Mouse (Mus musculus): ENCODE results near the gene Best3. TPM values are rescaled to one million over a fixed set of nuclear protein-coding genes. Genes with fewer than 3 reads are reported as not detected.
A peak's percentile ranks its signal among the peaks of the same experiment; 100 is the strongest.

Gene Best3
- total RNA-seq, 2 experiments from 2014 or later = 0.19 to 0.26 TPM

DNA sequence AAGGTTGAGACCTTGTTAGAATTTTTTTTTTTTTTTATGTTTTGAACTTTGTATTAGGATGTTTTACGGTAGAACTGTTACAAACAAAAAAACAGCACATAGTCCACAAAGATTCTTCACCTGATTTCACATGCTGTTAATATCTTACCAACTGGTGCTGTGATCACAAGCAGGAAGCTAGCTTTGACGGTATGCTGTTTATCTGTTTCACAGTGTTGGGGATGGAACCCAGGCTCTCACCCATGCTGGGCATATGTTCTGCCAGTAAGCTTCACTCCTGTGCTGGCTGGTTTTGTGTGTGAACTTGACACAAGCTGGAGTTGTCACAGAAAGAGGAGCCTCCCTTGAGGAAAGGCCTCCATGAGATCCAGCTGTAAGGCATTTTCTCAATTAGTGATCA, 8.3 kb upstream of the Best3 start:
- no peak for DNase-seq (ENCODE audit: low spot score in 2 of 2)

DNA sequence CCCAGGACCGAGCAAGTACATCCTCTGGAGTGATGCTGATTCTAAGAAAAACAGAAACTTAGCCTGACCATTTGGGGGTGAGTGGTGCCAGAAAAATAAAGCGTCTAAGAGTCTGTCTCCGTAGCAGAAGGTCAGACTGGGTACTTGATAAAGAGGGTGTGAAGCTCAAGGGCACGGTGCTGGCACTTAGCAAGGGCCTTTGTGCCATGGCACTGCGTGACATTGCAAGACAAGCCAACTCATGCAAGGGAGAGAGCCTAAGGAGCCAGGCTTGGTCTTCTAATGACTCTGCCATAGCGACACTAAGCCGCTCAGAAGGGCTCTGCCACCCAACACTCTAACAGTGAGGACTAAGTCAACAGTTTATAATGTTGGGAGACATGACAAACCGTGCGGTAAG, 7.3 kb upstream of the Best3 start:
- DNase-seq (ENCODE audit: low spot score in 2 of 2) = no peak

DNA sequence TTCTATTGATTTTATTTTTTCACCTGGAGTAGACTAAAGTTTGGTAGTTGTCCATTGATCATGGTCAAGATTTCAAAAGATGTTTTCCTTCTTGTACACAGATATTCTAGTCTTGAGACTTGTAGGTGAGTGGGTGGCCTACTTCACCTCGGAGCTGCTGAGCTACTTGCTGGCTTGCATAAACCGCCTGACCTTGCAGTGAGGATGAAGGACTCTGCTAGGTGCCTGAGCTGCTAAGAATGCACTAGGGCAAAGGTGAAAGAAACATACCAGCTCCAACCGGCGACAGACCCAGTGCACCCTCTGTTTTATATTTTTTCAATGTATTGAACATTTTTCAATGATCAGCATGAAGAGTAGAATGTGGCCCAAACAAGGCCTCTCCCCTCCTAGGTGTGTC, 5.8 kb upstream of the Best3 start:
- DNase-seq (ENCODE audit: low spot score in 2 of 2) = no peak

DNA sequence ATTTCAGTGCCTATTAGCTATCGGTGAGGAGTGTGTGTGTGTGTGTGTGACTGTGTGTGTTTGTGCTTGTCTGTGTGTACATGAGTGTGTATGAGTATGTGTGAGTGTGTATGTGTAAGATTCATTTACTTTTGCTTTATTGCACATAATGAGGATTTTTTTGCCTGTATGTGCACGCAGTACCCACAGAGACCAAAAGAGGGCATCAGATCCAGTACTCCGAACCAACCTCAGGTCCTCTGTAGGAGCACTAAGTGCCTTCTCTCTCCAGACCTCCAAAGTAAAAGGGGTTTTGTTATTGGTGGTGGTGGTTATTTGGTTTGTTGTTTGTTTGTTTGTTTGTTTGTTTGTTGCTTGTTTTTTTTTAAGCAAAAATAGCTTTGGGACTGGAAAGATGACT, 5.2 kb upstream of the Best3 start:
- DNase-seq (ENCODE audit: low spot score in 2 of 2) = no peak

DNA sequence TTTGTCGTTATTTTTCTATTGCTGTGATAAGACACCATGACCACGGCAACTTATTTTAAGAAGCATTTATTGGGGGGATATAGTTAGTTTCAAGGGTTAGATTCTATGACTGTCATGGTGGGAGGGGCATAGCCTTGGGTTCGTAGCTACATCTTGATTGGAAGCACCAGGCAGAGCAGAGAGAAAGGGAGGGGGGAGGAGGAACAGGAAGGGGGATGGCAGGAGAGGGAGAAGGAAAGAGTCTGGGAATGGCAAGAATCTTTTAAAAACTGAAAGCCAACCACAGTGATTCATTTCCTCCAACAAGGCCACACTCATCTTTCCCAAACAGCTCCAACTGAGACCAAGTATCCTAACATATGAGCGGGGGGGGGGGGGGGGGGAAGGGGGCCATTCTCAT, 3.6 kb upstream of the Best3 start:
- no peak for DNase-seq (ENCODE audit: low spot score in 2 of 2)

DNA sequence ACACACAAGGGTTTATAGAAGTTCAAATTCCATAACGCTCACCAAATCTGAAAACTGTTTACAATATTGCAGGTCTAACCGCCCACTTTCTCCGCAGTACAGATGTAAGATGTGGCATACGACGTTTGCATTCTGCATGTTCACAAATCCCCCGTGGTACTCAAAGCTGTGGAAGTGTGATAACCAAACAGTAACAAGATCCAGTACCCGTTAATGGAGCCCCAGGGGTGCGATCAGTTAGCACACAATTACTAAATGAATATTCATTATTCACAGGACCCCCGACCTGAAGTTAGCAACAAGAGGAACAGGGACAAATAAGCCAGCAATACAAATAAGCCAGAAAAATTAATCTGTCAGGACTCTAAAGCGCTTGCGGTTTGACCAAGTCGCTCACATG, 1.3 kb upstream of the Best3 start:
- no peak for DNase-seq (ENCODE audit: low spot score in 2 of 2)

DNA sequence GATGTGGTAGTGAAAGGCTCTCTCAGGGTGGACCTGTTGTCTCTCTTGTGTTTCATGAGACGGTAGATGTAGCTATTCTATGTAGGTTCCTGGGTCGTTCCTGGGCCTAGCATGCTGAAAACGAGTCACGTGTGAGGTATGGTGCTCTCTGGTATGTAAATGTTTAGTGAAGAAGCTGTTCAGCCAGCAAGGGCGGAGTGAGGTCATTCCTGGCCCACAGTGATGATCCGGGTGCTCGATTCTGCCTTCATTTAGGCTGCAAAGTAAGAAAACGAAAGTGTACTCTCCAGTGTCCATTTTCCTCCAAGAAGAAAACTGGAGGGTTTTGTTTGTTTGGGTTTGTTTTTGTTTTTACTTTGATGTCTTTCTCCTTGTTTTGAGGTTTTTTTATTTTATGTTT, 7.9 kb downstream of the Best3 start:
- no peak for DNase-seq (ENCODE audit: low spot score in 2 of 2)

DNA sequence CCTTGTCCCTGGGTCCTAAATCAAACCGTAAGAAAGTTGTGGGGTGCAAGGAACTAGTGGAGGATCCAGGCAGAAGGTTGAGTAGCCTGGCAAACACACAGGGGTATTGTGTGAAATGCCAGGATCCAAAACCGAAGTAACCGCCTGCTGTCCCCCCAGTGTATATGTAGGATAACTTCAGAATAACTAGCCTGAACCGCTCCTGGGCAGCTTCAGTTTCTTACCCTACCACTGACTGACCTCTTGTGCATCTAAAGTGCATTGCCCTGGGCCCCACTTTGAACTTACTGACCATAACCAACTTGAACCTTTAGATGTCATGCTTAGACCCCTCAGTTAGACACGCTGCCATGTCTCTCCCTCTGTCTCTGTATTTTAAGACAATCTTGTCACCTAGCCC, 9.0 kb downstream of the Best3 start:
- DNase-seq (ENCODE audit: low spot score in 2 of 2) = no peak

DNA sequence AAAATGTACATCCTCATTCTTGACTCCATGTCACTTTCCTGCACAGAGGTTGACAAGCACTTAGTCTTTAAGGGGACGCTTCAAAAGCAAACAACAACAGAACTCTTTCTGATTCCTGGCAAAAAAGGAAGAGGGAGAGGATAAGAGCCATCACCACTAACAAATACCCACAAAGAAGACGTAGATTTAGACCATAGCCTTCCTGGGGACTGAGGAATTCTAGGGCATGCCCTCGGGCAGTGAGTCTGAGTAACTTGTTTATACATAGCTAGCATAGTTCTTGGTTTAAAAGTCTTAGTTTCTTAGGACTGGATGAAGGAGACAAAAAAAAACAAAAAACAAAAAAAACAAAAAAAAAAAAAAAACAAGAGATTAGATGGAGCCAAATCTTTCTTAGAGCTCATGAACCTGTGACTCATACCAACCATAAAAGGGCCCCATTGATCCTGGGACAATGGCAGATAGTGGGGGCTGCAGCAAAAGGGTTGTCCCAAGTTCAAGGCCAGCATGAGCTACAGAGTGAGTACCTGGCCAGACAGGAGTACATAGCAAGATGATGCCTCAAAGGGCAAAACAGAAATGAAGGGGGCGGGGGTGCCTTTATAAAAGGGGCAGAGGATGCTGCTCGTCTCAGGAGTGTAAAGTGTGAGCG, 9.6 kb downstream of the Best3 start:
- DNase-seq (ENCODE audit: low spot score in 2 of 2) = no peak

DNA sequence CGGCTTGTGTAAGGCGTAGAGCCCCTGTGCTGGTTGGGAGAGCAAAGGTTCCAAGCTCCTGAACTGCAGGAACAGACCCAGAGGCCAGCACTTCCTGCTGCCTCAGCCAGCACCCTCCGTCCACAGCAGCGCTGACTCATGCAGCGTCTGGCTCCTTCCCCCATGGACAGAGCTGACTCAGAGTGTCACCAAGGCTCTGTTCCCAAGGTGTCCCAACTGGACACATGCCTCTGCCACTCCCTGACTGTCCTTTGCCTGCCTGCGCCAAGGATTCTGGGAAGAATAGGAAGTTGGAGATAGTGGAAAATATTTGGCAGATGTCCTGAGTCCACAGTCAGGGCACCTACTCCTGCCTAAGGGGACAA, 10.1 kb downstream of the Best3 start:
- DNase-seq (ENCODE audit: low spot score in 2 of 2) = no peak

DNA sequence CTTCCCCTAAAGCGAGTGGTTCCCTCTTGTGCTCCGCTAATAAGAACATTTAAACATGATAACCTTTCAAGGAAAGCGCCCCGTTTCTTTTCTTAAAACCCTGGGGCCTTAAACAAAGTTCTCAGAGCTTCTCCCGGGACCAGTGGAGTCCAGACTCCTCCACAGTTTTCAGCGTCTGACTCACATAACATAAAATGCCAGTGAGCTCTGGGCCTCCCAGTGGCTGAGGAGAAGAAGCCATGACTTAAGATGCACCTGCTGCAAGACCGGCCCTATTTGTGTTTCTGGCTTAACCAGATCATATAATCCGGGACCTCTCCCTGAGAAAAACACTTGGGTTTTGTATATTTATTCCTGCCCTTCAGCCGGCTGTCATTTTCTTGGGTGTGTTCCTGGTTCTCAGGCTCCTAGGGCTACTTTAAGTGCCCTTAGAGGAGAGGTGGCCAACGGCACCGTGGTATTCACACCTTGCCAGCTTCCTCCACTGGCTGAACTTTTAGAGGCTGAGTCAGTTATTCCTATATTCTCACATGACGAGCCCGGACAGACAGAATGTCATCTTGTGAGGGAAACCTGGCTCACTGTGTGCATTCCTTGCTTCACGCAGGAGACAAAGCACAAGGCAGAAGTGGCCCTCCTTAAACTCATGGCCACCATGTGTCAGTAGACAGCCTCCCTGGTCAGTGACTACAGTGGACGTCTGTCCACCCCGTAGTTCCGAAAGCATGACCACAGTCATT, 12.8 kb downstream of the Best3 start:
- DNase-seq (ENCODE audit: low spot score in 2 of 2) = no peak

DNA sequence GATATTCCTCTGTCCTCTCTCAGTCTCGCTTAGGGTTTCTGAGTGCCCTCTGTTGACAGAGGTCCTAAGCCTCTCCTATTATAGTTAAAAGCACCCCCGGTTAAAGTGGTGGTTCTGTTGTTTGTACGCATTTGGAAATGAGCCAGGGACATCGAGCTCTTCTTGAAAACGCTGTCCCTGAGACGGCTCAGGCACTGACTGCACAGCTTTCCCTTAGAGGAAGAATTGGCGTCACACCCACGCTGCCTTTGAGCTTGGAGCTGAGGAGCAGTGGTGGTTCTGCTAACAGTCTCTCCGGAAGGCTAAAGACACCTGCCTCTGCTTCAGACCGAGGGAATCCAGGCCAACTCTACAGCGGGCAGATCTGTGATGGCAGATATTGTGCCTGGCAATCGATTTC, 14.9 kb downstream of the Best3 start:
- DNase-seq (ENCODE audit: low spot score in 2 of 2) = peak; percentile 15 to 24

DNA sequence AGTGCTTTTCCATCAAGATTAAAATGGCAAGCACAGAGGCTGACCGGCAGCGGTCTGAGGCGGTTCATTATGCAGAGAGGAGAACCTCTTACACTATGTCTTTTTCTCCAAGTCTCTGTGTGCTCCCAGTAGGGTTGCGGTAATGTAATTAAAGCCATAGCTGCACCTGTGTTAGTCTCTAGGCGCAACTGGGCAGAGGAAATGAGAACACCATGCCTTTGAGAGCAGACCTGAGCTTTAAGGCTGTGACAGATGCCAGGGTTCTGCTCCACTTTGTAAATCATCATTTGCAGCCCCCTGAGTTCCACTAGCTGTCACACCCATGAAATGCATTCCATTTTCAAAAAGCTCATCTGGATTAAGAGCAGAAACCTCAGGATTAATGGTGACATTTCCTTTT, 18.6 kb downstream of the Best3 start:
- DNase-seq (ENCODE audit: low spot score in 2 of 2) = no peak

DNA sequence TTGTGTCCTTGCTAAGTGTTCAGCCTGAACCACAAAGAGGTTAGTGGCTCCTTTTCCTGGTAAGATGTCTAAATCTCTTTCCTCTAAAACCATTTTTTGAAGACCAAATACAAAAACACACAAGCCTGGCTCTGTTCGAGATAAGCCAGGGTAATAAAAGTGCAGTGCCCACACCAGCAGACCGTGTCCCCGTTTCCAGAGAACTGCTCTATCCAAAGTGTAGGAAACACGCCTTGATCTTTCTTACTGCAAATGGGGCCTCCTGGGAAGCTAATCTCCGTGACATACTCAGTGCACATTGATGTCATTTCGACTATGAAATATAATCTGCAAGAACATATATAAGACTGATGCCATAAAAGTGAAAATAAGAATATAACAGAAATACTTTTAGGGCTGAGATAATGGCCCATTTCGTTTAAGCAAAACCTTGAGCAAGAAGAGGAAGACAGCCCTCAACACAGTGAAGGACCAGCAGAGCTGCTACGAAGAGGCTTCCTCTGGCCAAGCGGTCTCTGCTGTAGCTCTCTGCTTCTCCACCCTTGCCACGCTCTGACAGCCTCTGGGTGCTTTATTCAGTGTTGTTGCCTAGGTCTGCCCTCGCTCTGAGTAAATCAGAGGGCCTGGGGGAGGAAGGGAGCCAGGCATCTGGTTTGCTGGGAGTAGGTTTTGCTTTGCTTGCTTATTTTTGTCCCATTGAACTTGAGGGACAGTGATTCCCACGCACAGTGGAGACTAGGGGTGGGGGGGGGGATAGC, 19.8 kb downstream of the Best3 start:
- no peak for DNase-seq (ENCODE audit: low spot score in 2 of 2)

DNA sequence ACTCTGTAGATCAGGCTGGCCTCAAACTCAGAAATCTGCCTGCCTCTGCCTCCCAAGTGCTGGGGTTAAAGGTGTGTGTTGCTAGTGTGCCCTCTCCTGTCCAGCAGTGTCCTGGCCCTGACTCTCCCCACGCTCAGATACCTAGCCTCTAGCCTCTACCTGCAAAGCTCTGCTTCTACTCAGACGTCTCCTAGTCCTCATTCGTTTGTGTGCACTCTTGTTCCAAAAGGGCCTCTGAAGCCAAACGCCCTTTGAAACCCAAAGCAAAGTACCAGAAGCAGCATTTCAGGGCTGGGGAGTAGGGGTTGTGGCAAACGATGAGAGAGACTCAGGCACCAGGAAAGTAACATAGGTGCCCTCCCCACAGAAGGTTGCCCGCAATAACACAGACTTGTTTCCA, 23.6 kb downstream of the Best3 start:
- no peak for DNase-seq (ENCODE audit: low spot score in 2 of 2)

DNA sequence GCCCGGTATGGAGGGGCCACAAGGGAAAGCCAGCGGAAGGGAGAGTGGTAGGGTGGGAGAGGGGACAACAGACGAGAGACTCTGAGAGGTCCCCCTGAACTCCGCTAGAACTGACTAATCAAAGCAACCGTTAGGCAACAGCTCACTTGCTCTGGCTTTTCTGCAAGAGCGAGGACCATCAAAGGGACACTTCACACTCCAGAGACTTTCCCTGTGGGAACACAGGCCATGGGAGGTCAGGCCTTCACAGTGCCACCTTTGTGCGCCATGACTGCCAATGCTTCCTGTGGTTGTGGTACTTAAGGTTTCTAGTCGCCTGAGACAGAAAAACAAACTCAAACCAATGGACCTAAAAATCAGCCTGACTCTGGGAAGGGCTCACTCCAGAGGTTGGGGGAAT, 24.9 kb downstream of the Best3 start:
- no peak for DNase-seq (ENCODE audit: low spot score in 2 of 2)

DNA sequence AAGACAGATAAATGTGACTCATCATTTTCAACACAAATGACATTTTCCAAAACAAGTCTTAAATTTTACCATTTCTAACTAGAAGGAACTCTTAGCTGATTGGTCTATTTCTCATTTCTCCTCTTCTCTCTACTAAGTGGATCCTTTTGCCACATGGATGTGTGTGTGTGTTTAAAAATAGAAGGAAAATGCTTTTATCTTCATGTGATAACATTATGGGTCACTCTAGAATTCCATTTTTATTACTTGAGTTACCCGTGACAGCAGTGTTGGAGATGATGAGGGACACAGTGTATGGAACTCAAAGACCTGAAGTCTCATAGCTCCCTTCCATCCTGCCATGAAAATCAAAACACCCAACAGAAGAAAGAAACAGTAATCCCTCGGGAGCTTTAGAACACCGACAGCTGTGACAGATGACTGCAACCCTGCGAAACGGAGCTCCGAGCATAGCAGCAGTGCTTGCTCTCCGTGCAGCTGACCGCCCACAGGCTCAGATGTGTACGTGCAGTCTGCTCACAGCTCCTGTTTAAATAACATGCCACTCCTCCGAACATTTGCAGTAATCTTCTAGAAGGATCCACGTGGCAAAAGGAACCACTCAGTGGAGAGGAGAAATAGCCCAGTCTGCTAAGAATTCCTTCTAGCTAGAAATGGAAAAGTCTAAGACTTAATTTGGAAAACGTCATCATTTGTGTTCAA, 27.7 kb downstream of the Best3 start:
- peak; percentile 18 to 45 for DNase-seq (ENCODE audit: low spot score in 2 of 2)

DNA sequence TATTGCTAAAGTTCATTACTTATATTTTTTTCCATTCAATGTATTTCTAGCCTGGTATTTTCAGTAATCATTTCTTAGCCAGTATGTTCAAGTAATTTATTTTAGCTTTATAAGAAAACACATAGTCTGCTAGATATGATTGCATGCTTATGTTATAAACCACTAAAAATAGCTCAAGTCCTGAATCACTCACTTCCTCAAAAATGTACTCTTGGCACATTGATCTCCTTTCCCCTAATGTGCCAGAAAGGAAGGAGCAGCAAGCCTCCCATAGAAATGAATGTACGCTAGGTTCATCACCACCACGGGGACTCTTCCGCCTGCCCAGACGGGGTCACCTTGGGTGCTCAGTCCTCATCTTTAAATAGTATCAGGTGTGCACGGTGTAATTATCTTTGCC, 28.5 kb downstream of the Best3 start:
- DNase-seq (ENCODE audit: low spot score in 2 of 2) = no peak

DNA sequence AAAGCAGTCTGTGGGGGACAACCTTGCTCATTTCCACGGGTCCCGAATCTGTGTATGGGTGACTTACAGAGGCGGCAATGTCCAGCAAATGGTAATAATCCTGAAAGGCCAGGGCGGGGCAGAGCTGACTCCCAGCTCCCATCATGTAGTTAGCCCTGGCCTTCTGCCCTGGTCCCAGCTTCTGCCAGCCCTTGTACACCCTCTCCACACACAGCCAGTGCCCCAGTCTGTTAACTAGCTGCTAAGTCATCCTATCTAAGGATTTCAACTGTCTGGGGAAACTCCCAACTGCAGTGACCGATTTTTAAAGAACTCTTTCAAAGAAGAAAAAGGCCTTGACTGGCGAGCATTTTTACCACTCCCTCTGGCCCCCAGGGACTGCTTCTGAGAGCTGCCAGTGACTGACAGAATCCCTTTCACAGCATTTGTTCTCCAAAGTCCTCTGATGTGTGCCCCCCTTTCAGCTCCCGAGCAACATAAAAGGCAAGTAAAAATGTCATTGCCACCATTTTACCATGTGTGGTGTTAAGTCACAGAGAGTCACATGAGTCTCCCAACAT, 32.2 kb downstream of the Best3 start:
- DNase-seq (ENCODE audit: low spot score in 2 of 2) = no peak

DNA sequence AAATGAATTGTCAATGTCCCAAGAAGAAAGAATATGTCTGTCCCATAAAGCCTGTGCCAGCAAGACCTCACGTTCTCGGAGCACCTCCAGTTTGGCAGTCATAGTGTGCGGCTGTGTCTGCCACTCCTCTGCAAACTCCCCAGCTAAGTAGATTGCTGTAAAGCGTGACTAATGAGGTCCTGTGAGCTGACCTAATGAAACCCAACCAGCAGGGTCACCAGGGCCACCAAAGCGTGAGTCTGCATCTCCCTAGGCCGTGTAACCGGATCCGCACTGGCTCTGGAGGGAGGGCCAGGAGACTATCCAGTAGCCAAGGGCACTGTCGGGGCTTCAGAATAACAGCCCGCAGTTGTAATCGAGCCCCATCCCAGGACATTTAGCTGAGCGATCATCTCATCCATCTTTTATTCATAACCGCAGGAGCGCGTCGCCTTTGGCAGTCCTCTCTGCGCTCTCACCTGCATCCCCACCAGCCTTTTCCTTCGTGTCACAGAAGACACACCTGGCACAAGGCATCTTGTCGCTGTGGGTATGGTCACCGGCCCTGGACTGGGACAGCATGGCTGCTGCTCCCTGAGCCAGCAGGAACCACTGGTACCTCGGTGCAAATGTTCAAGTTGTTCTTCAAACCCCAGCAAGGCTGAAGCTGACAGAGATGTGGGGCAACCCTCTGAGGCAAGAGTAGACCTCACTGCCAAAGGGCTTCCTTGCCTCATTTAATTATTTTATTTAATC, 35.1 kb downstream of the Best3 start:
- no peak for DNase-seq (ENCODE audit: low spot score in 2 of 2)

DNA sequence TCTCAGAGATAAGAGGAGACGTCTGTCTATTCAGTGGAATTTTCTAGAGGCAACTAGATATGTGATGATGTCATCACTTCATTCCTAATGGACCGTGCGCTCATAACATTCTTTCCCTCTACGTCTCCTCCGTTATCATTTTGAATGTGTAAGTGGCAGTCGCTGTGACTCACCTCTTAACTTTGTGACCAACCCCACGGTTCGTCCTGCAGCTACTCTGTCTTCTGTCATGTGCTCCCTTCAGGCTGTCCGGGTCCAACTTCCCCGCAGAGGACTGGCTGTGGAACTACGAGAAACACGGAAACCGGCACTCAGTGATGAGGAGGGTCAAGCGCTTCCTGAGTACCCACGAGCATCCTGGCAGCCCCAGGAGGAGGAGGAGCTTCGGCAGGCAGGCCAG, 37.6 kb downstream of the Best3 start:
- no peak for DNase-seq (ENCODE audit: low spot score in 2 of 2)
